Mouse (Mus musculus) heart, postnatal 0 days (tissue): ENCODE results near the gene Zbtb18. TPM values are rescaled to one million over a fixed set of nuclear protein-coding genes. Genes with fewer than 3 reads are reported as not detected.

ENCODE experiments used
- ATAC-seq: fragments of 200-750 bp; cut with Nextera tagmentation; 2 replicates; pipeline ENCODE4 v1.8.0; 2017; ENCODE audit warnings: low read depth, moderate number of reproducible peaks, moderate library complexity; ENCODE audit not compliant: insufficient read depth
- DNase-seq: peaks from one replicate; pipeline ENCODE4 v3.0.0-alpha.2; 2016; ENCODE audit warnings: low spot score
- H3K27ac ChIP-seq: fragments of 300-500 bp; sonication (generic); 2 replicates; pipeline ENCODE4 v1.5.1; 2014; ENCODE audit warnings: low read depth, mild to moderate bottlenecking
- H3K27me3 ChIP-seq: fragments of 300-500 bp; sonication (generic); 2 replicates; pipeline ENCODE4 v1.6.1; 2014; ENCODE audit warnings: low read length, mixed read lengths; ENCODE audit not compliant: control insufficient read depth, insufficient read depth
- H3K36me3 ChIP-seq: fragments of 300-500 bp; sonication (generic); replicated peaks from 2 replicates; pipeline ENCODE4 v1.6.1; 2014; ENCODE audit warnings: low read length, mixed read lengths; ENCODE audit not compliant: control insufficient read depth, insufficient read depth
- H3K4me1 ChIP-seq: fragments of 300-500 bp; sonication (generic); 2 replicates; pipeline ENCODE4 v1.6.1; 2014; ENCODE audit warnings: antibody characterized with exemption; ENCODE audit not compliant: control insufficient read depth, insufficient read depth
- H3K4me2 ChIP-seq: fragments of 300-500 bp; sonication (generic); 2 replicates; pipeline ENCODE4 v1.6.1; 2014; ENCODE audit warnings: low read depth, mild to moderate bottlenecking, low read length, moderate library complexity
- H3K4me3 ChIP-seq: fragments of 300-500 bp; sonication (generic); 2 replicates; pipeline ENCODE4 v1.5.1; 2014; ENCODE audit warnings: low read depth, low read length
- H3K9ac ChIP-seq: fragments of 300-500 bp; sonication (generic); replicated peaks from 2 replicates; pipeline ENCODE4 v1.6.1; 2014; ENCODE audit warnings: low read depth, low read length, mixed read lengths
- H3K9me3 ChIP-seq: fragments of 300-500 bp; sonication (generic); replicated peaks from 2 replicates; pipeline ENCODE4 v1.6.1; 2016; ENCODE audit warnings: low read length; ENCODE audit not compliant: control insufficient read depth
- CTCF ChIP-seq: IDR thresholded peaks from 2 replicates; pipeline ENCODE4 v1.5.1; 2016; ENCODE audit warnings: antibody characterized with exemption, control low read depth, low read depth
- EP300 ChIP-seq: IDR thresholded peaks from 2 replicates; pipeline ENCODE4 v1.6.1; 2016; ENCODE audit warnings: antibody characterized with exemption, low read depth
- WGBS: fragments of 180-500 bp; shearing (Covaris S2); extraction: QIAGEN DNeasy Blood & Tissue Kit; methylation state at CpG from one replicate; pipeline ENCODE4 v1.1.7; 2014; 5-methylcytosine and 5-hydroxymethylcytosine counted together
- polyA plus RNA-seq: library from polyadenylated mRNA; unstranded; fragments of >200 nt; fragmentation: Nextera tagmentation; extraction: Ambion mirVana; gene quantifications from 2 replicates; pipeline ENCODE4 v1.2.1, GENCODE M21; 2015
- total RNA-seq: library from RNA; depleted of rRNA; stranded (reverse); fragments of >200 nt; gene quantifications from 2 replicates; pipeline ENCODE4 v1.2.3, GENCODE M21; 2014; ENCODE audit warnings: low replicate concordance

Zbtb18 gene
- total and polyA plus RNA-seq, 2 experiments from 2014 or later = 1.7 to 15.2 TPM

DNA sequence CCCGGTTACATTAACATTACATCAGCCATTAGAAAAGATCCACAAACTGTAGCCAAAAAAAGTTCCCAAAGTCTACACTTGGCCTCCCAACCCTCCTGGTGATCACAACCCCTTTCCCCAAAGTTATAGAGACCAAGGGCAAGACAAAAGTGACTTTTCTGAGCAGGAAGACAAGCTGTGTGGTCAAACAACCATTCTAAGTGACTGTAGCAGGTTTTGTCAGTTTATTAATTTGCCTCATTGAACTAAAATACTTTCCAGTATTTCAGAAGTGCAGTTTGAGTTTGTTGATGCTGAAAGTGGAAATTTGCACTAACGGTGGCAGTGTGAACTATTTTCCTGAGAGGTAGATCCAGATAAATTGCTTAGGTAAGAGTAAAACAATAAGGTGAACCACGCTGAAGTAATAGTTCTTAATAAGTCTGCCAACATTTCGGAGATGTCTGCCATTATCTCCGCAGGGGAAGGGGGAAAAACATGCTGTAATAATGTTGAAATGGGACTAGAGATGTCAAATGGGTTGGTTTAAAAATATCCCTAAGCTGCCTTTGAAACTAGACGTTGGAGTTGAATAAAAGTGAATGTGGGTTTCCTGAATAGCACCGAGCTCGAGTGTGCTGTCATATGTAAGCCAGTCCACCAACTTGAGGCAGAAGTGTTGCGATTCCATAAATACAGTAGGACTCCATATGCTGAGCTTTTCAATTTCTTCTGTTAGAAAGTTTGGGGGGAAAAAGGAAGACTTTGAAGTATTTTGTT, 1.8 kb downstream of the Zbtb18 start:
- Histone ChIP-seq H3K27me3 (no peaks in the 10 kb centered on the region), H3K4me1 (peaks cover 16% of the 10 kb centered on the region), H3K36me3 (peaks cover 18% of the 10 kb centered on the region), H3K9me3 (no peaks in the 10 kb centered on the region), H3K4me2 (peak overlapping the region; percentile 97), H3K4me3 (peak overlapping the region; percentile 84), H3K9ac (peak overlapping the region; percentile 87), H3K27ac (peak overlapping the region; percentile 96; the same call in 1 of the 2 replicates)
- ATAC-seq = no peak
- DNase-seq = no peak
- WGBS = 44% methylated on average over 9 of the region's 9 CpGs
- TF ChIP-seq EP300 (no peak), CTCF (no peak)

DNA sequence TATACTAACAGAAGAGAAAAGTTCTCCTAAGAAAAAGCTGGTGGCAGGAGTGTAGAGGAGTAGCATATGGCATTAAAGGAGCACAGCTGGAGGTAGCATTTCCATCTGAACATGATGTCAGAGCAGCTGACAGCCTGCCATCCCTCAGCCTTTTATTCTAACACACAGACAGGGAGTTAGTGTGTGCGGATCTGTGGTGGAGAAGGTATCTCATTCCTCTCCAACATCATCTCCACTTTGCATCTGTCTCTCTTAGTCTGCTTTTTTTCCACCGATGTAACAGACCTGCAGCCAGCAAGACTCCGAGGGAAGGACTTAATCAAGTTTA, 2.3 kb downstream of the Zbtb18 start:
- TF ChIP-seq CTCF (no peak), EP300 (no peak)
- Histone ChIP-seq H3K9me3 (no peaks in the 10 kb centered on the region), H3K4me2 (peak overlapping the region; percentile 97), H3K27me3 (no peaks in the 10 kb centered on the region), H3K36me3 (peaks cover 21% of the 10 kb centered on the region), H3K4me1 (peaks cover 16% of the 10 kb centered on the region), H3K27ac (no peak overlapping the region), H3K9ac (no peak overlapping the region), H3K4me3 (peak overlapping the region; percentile 84)
- DNase-seq (no peak), ATAC-seq (no peak)
- WGBS = 54% methylated on average over 3 of the region's 3 CpGs

DNA sequence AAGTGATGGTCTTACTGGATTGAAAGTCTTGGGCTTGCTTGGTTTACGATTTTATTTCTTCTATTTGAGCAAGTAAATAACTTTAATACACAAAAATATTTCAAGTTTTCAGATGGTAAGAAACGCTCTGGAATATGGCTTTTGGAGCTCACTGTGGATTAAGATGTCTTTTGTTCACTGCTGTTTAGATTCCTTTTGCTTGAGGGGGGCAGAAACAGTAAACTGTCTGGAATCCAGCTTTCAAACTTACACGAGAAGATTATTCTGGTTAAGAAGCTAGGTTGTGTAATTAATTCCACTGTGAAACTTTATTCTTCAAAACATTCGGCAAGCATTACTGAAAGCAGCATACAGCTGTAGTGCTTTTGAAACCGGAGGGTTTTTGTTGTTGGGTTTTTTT, 2.8 kb downstream of the Zbtb18 start:
- peaks cover 16% of the 10 kb centered on the region for H3K4me1 ChIP-seq
- no peaks in the 10 kb centered on the region for H3K27me3 ChIP-seq
- H3K9me3 ChIP-seq = no peaks in the 10 kb centered on the region
- ATAC-seq (no peak), DNase-seq (no peak)
- no peak overlapping the region for H3K9ac ChIP-seq
- peaks cover 21% of the 10 kb centered on the region for H3K36me3 ChIP-seq
- H3K27ac ChIP-seq = no peak overlapping the region
- WGBS = 55% methylated on average over 5 of the region's 5 CpGs
- no peak overlapping the region; the same call in 1 of the 2 replicates for H3K4me2 ChIP-seq
- TF ChIP-seq EP300 = no peak
- no peak for TF ChIP-seq CTCF
- no peak overlapping the region for H3K4me3 ChIP-seq

DNA sequence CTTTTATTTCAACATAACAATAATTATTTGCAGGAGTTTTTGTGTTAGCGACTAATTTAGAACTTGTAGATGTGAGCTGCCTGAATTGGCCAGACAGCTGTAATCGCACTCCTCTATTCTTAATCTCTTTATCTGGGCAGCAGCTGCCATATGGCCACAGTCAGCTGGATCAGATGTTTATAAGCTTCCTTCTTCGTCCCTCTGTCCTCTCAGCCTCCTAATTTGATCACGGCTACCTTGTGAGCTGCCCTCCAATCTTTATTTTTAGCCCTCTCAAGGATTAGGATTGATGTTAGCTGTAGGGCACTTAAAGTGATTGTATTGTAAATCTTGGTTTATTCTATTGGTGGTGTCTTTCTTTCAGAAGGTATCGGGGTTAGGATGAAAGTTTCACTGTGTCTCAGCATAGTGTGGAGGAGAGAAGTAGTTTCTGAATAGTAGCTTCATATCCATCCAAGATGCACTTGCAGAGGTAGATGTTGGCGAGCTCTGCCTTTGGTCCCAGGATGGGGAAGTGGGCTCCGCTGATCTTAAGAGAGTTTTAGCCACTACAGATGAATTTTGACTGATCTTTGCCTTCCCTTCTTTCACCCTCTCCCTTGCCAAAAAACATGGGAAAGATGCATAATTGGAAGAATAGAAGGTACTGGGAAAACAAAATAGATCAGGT, 3.4 kb downstream of the Zbtb18 start:
- Histone ChIP-seq H3K9me3 (no peaks in the 10 kb centered on the region), H3K27me3 (no peaks in the 10 kb centered on the region), H3K4me2 (no peak overlapping the region), H3K36me3 (peaks cover 21% of the 10 kb centered on the region), H3K9ac (peak overlapping the region; percentile 16; the same call in 1 of the 2 replicates), H3K27ac (no peak overlapping the region), H3K4me3 (no peak overlapping the region), H3K4me1 (peaks cover 16% of the 10 kb centered on the region)
- TF ChIP-seq EP300 (no peak), CTCF (no peak)
- ATAC-seq = no peak
- no peak for DNase-seq
- 43% methylated on average over 7 of the region's 7 CpGs for WGBS

DNA sequence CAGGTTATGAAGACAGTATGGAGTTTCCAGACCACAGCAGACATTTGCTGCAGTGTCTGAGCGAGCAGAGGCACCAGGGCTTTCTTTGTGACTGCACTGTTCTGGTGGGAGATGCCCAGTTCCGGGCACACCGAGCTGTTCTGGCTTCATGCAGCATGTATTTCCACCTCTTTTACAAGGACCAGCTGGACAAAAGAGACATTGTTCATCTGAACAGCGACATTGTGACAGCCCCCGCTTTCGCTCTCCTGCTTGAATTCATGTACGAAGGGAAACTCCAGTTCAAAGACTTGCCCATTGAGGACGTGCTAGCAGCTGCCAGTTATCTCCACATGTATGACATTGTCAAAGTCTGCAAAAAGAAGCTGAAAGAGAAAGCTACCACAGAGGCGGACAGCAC, 4.9 kb downstream of the Zbtb18 start:
- ATAC-seq = no peak
- Histone ChIP-seq H3K4me2 (no peak overlapping the region), H3K27me3 (no peaks in the 10 kb centered on the region), H3K9ac (no peak overlapping the region), H3K4me1 (peaks cover 16% of the 10 kb centered on the region), H3K9me3 (no peaks in the 10 kb centered on the region), H3K27ac (no peak overlapping the region), H3K4me3 (no peak overlapping the region), H3K36me3 (peaks cover 21% of the 10 kb centered on the region)
- no peak for TF ChIP-seq CTCF
- TF ChIP-seq EP300 = no peak
- 65% methylated on average over 9 of the region's 9 CpGs for WGBS
- DNase-seq = no peak
